Mouse (Mus musculus): ENCODE data around the gene Ifi202b. TPM values are rescaled to one million over a fixed set of nuclear protein-coding genes. Genes with fewer than 3 reads are reported as not detected.
"Not testable (repeated sequence)": the region's sequence is repeated elsewhere in the genome, so short reads cannot be mapped to it uniquely, and the experiment has no call there.

The Ifi202b gene
- polyA plus RNA-seq, 1 experiment from 2014 or later = 0.23 TPM

- WGBS = 76% methylated on average over 1 of the region's 1 CpGs
- not testable (repeated sequence) for H3K4me3 ChIP-seq (ENCODE audit: low read depth, low read length); H3K4me1 ChIP-seq (ENCODE audit: control insufficient read depth, insufficient read depth, low read length); H3K36me3 ChIP-seq (ENCODE audit: control insufficient read depth, insufficient read depth, low read length); H3K4me2 ChIP-seq (replicated peaks; ENCODE audit: low read depth, low read length); H3K27me3 ChIP-seq (ENCODE audit: control insufficient read depth, insufficient read depth, low read length); H3K9ac ChIP-seq (replicated peaks; ENCODE audit: low read depth, low read length); H3K27ac ChIP-seq (ENCODE audit: low read length); ATAC-seq (ENCODE audit: insufficient number of reproducible peaks, insufficient read depth, low FRiP score, low read depth); H3K9me3 ChIP-seq (ENCODE audit: control insufficient read depth, low read depth, low read length)
Measured at GRCm38 (mm10) chr1:173961491-173961890, 21.1 kb downstream of the Ifi202b start.

GRCm38 (mm10) chr1:173959998-173960397 lies 22.5 kb downstream of the Ifi202b start:
- H3K4me2 ChIP-seq (replicated peaks; ENCODE audit: low read depth, low read length); H3K9ac ChIP-seq (replicated peaks; ENCODE audit: low read depth, low read length); H3K27ac ChIP-seq (ENCODE audit: low read length); H3K4me3 ChIP-seq (ENCODE audit: low read depth, low read length); H3K9me3 ChIP-seq (ENCODE audit: control insufficient read depth, low read depth, low read length); ATAC-seq (ENCODE audit: insufficient number of reproducible peaks, insufficient read depth, low FRiP score, low read depth); H3K36me3 ChIP-seq (ENCODE audit: control insufficient read depth, insufficient read depth, low read length); H3K4me1 ChIP-seq (ENCODE audit: control insufficient read depth, insufficient read depth, low read length); H3K27me3 ChIP-seq (ENCODE audit: control insufficient read depth, insufficient read depth, low read length): not testable (repeated sequence)
- WGBS = 77% methylated on average over 3 of the region's 3 CpGs

GRCm38 (mm10) chr1:173955839-173956527 lies 26.6 kb downstream of the Ifi202b start:
- not testable (repeated sequence) for H3K27me3 ChIP-seq (ENCODE audit: control insufficient read depth, insufficient read depth, low read length); H3K4me2 ChIP-seq (replicated peaks; ENCODE audit: low read depth, low read length); ATAC-seq (ENCODE audit: insufficient number of reproducible peaks, insufficient read depth, low FRiP score, low read depth); H3K9me3 ChIP-seq (ENCODE audit: control insufficient read depth, low read depth, low read length); H3K4me1 ChIP-seq (ENCODE audit: control insufficient read depth, insufficient read depth, low read length); H3K27ac ChIP-seq (ENCODE audit: low read length); H3K9ac ChIP-seq (replicated peaks; ENCODE audit: low read depth, low read length); H3K4me3 ChIP-seq (ENCODE audit: low read depth, low read length); H3K36me3 ChIP-seq (ENCODE audit: control insufficient read depth, insufficient read depth, low read length)
- WGBS = 28% methylated on average over 3 of the region's 3 CpGs

- H3K4me1 ChIP-seq (ENCODE audit: control insufficient read depth, insufficient read depth, low read length) = no peaks in the 10 kb centered on the region
- no peak overlapping the region for H3K4me2 ChIP-seq (replicated peaks; ENCODE audit: low read depth, low read length)
- no peaks in the 10 kb centered on the region for H3K36me3 ChIP-seq (ENCODE audit: control insufficient read depth, insufficient read depth, low read length)
- no peaks in the 10 kb centered on the region for H3K27me3 ChIP-seq (ENCODE audit: control insufficient read depth, insufficient read depth, low read length)
- 84% methylated on average over 2 of the region's 2 CpGs for WGBS
- H3K4me3 ChIP-seq (ENCODE audit: low read depth, low read length) = no peak overlapping the region
- H3K9ac ChIP-seq (replicated peaks; ENCODE audit: low read depth, low read length) = no peak overlapping the region
- H3K9me3 ChIP-seq (ENCODE audit: control insufficient read depth, low read depth, low read length) = no peaks in the 10 kb centered on the region
- H3K27ac ChIP-seq (ENCODE audit: low read length) = no peak overlapping the region
- ATAC-seq (ENCODE audit: insufficient number of reproducible peaks, insufficient read depth, low FRiP score, low read depth) = no peak
Measured at GRCm38 (mm10) chr1:173955071-173955796, 27.3 kb downstream of the Ifi202b start.

GRCm38 (mm10) chr1:173953563-173953962 lies 29.0 kb downstream of the Ifi202b start:
- Histone ChIP-seq H3K9me3 (ENCODE audit: control insufficient read depth, low read depth, low read length) (no peaks in the 10 kb centered on the region), H3K4me2 (replicated peaks; ENCODE audit: low read depth, low read length) (no peak overlapping the region), H3K4me3 (ENCODE audit: low read depth, low read length) (no peak overlapping the region), H3K27ac (ENCODE audit: low read length) (no peak overlapping the region), H3K9ac (replicated peaks; ENCODE audit: low read depth, low read length) (no peak overlapping the region), H3K27me3 (ENCODE audit: control insufficient read depth, insufficient read depth, low read length) (no peaks in the 10 kb centered on the region), H3K36me3 (ENCODE audit: control insufficient read depth, insufficient read depth, low read length) (no peaks in the 10 kb centered on the region), H3K4me1 (ENCODE audit: control insufficient read depth, insufficient read depth, low read length) (no peaks in the 10 kb centered on the region)
- WGBS = 82% methylated on average over 1 of the region's 1 CpGs
- no peak for ATAC-seq (ENCODE audit: insufficient number of reproducible peaks, insufficient read depth, low FRiP score, low read depth)

- not testable (repeated sequence) for H3K4me3 ChIP-seq (ENCODE audit: low read depth, low read length); H3K36me3 ChIP-seq (ENCODE audit: control insufficient read depth, insufficient read depth, low read length); H3K9ac ChIP-seq (replicated peaks; ENCODE audit: low read depth, low read length); H3K4me2 ChIP-seq (replicated peaks; ENCODE audit: low read depth, low read length); H3K27ac ChIP-seq (ENCODE audit: low read length); H3K4me1 ChIP-seq (ENCODE audit: control insufficient read depth, insufficient read depth, low read length); H3K9me3 ChIP-seq (ENCODE audit: control insufficient read depth, low read depth, low read length); ATAC-seq (ENCODE audit: insufficient number of reproducible peaks, insufficient read depth, low FRiP score, low read depth); H3K27me3 ChIP-seq (ENCODE audit: control insufficient read depth, insufficient read depth, low read length)
- 88% methylated on average over 2 of the region's 2 CpGs for WGBS
Measured at GRCm38 (mm10) chr1:173949044-173949443, 33.5 kb downstream of the Ifi202b start.

- ATAC-seq (ENCODE audit: insufficient number of reproducible peaks, insufficient read depth, low FRiP score, low read depth); H3K9ac ChIP-seq (replicated peaks; ENCODE audit: low read depth, low read length); H3K4me1 ChIP-seq (ENCODE audit: control insufficient read depth, insufficient read depth, low read length); H3K4me2 ChIP-seq (replicated peaks; ENCODE audit: low read depth, low read length); H3K4me3 ChIP-seq (ENCODE audit: low read depth, low read length); H3K27ac ChIP-seq (ENCODE audit: low read length); H3K27me3 ChIP-seq (ENCODE audit: control insufficient read depth, insufficient read depth, low read length); H3K36me3 ChIP-seq (ENCODE audit: control insufficient read depth, insufficient read depth, low read length); H3K9me3 ChIP-seq (ENCODE audit: control insufficient read depth, low read depth, low read length): not testable (repeated sequence)
Measured at GRCm38 (mm10) chr1:173942780-173943066, 39.8 kb downstream of the Ifi202b start.

- H3K4me1 ChIP-seq (ENCODE audit: control insufficient read depth, insufficient read depth, low read length); H3K27me3 ChIP-seq (ENCODE audit: control insufficient read depth, insufficient read depth, low read length); H3K36me3 ChIP-seq (ENCODE audit: control insufficient read depth, insufficient read depth, low read length); ATAC-seq (ENCODE audit: insufficient number of reproducible peaks, insufficient read depth, low FRiP score, low read depth); H3K9ac ChIP-seq (replicated peaks; ENCODE audit: low read depth, low read length); H3K4me3 ChIP-seq (ENCODE audit: low read depth, low read length); H3K9me3 ChIP-seq (ENCODE audit: control insufficient read depth, low read depth, low read length); H3K27ac ChIP-seq (ENCODE audit: low read length); H3K4me2 ChIP-seq (replicated peaks; ENCODE audit: low read depth, low read length): not testable (repeated sequence)
- 72% methylated on average over 3 of the region's 3 CpGs for WGBS
Measured at GRCm38 (mm10) chr1:173941924-173942779, 40.4 kb downstream of the Ifi202b start, which contains the start of the genes Mndal and Ifi203. TSS of gene Mndal (minus strand) at chr1:173942491. TSS of gene Ifi203 (minus strand) at chr1:173942672.

All from stomach, embryonic 14.5 days (tissue).